Mouse (Mus musculus): ENCODE data around the gene Ripor1.

Ripor1 gene

DNA sequence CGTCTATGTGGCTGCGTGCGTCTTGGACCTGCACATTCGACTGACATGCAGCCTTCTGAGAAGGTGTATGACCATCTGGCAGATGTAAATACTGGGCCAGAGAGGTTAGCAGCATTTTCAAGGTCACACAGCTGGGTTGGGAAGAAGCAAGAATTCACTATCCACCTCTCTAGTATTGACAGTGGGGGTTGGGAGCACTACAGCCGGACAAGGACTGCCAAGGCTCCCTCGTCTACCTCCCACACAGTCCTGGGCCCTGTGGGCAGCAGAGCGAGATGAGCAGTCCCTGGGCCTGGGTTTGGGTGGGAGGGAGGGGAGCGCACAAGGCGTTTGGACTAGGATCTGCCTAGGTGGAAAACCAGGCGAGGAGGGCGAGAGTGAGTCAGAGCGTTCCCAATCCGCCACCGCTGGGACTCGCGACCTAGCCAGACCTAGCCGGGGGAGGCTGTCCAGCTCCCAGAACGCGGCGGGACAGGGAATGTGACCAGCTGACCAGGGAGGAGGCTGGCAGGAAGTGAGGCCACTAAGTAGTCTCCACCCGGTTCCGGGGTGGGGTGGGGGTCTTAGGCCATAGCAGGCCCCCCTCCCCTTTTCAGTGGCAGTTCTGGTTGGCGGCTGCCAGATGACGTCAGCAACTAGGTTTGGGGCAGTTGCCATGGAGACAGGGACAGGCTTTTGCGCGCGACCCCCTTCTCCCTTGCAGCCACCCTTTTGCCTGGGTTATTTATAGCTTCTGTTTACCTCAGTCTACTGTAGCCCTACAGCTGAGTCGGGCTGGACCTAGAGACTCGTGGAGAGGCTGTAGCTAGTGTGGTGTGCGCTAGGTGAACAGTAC is 1.4 kb downstream of the Ripor1 start:
- DNase-seq (ENCODE audit: low spot score) = peak; percentile 46

DNA sequence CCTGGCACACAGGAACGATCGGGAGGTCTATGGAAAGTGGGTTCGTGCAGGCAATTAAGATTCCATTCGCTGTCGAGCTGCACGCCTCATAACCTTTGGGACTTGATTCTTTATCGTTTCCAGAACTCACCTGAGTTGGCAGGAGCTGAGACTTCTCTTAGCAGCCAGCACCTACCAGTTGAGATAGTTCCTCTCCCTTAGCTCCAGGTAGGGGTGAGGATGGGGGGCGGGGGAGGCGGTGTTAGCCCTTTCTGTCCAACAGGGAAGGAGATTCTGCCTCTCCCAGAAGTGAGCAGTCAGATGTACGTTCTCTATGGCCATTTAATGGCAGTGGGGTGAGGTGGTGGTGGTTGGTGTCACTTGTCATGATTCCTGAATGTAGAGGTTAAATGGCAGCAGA is 2.0 kb downstream of the Ripor1 start:
- no peak for DNase-seq (ENCODE audit: low spot score)

DNA sequence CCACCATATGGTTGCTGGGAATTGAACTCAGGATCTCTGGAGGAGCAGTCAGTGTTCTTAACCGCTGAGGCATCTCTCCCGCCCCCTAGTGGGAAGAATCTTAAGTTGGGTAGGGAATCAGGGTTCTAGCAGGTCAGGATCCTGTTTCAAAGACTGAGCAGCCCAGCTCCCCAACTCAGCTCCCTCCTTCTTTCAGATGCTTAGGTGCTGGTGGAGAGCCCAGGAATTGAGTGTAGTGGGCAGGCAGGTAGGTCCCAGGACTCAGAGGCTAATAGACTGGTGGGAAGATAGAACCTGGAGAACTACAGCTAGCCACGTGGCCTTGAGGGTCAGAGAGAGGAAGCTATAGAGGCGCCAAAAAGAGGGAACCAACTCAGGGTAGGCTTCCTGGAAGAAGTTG is 2.6 kb downstream of the Ripor1 start:
- no peak for DNase-seq (ENCODE audit: low spot score)

DNA sequence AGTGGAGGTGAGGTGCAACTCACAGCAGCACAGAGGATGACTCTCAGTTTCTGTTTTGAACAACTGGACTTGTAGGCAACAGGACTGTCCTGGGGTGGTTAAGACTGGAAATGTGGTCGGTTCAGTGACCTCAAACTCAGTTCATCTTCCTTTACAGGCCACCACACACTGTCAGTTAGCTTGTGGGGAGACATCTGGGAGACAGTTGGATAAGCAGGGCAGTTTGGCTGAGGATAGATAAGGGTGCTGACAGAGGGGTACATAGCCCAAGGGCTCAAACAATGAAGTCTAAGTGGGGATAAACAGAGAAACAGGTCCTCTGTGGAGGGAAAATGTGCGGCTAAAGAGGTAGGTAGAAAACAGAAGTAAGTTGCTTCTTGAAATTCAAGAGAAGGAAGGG is 4.3 kb downstream of the Ripor1 start:
- DNase-seq (ENCODE audit: low spot score) = no peak

DNA sequence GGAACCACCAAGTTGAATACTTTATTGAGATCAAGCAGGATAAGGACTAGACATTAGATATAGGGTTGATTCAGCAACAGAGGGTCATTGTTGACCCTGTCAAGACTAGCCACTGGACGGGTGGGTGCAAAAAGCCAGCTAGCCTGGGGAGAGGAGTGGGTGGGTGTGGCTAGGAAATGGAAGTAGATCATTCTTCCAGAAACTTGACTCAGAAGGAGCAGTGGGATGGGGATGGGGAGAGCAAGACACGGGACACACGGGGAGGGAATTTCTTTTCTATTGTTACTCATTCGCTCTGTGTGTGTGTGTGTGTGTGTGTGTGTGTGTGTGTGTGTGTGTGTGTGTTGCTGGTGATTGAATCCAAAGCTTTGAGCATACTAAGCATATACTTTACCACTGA is 4.7 kb downstream of the Ripor1 start:
- no peak for DNase-seq (ENCODE audit: low spot score)

DNA sequence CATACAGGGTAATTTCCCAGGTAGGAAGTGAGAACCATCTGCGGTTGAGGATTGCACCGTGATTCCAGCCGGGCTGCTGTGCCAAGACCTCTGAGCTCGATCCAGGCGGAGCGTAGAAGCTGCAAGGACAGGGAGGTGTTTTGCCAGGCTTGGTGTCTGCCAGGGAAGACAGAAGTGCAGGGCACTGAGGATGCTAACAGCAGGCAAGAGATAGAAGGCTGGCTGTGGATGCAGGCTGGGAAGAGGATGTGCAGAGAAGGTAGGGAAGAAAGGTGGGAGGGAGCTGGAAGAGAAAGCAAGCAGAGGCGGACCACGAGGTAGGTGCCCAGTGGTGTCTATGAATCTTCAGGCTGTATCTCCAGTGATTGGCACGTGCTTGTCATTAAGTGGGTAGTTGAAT is 6.8 kb downstream of the Ripor1 start:
- no peak for DNase-seq (ENCODE audit: low spot score)

DNA sequence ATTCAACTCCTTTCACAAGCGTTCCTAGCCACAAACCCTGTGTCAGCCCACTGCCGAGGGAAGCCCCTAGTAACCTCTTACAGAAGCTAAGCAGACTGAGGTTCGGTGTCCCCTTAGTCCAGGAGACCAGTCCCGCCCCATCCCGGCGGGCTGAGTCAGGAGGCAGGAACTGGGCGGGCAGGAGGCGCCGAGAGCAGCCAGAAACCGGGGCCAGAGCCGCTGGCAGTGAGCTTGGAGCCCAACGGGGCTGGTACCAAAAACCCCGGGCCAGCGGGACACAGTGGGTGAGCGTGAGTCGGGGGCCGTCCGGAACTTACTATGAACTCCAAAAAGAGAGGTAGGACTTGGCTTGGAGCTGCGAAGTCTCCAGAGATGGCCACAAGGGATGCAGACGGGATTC is 8.0 kb downstream of the Ripor1 start:
- DNase-seq (ENCODE audit: low spot score) = no peak

DNA sequence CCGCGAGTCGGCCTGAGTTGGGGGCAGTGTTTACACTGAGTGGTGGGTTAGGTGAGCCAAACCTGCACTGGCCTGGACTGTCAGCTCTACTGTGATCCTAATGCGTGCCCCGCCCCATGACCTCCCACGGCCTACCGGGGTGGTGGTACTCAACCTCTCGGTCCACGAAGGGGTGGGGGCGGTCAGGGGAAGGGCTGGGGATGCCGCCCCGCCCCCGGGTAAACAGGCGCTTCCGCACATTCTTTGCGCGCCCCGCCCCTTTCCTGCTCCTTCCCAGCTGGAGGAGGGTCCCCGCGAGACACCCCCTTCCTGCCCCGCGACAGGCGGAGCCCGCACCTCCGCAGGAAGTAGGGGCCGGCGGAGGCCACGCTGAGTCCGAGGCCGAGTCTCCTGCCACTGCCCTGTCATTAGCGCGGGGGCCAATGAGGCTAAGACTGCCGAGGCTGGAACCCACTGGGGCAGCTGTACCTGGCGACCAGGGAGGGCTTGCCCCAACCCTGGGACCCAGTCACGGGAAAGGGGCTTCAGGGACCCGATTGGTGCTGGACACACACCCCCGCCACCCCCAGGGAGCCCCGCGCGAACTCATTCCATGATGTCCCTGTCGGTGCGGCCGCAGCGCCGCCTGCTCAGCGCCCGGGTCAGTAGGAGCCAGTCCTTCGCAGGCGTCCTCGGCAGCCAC is 8.9 kb downstream of the Ripor1 start:
- no peak for DNase-seq (ENCODE audit: low spot score)

DNA sequence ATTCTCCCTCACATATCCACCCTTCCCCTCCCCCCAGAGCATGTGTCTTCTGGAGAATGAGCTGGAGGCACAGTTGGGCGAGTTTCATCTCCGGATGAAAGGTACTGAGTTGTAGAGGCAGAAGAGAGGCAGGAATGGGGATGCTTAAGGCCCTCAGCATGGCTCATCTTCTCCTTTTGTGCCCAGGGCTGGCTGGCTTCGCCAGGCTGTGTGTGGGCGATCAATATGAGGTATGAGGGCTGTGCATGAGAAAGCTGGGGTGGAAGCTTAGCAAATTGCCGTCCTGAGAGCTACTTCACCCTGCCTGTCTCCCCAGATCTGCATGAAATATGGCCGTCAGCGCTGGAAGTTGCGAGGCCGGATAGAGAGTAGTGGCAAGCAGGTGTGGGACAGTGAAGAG is 10.9 kb downstream of the Ripor1 start:
- no peak for DNase-seq (ENCODE audit: low spot score)

DNA sequence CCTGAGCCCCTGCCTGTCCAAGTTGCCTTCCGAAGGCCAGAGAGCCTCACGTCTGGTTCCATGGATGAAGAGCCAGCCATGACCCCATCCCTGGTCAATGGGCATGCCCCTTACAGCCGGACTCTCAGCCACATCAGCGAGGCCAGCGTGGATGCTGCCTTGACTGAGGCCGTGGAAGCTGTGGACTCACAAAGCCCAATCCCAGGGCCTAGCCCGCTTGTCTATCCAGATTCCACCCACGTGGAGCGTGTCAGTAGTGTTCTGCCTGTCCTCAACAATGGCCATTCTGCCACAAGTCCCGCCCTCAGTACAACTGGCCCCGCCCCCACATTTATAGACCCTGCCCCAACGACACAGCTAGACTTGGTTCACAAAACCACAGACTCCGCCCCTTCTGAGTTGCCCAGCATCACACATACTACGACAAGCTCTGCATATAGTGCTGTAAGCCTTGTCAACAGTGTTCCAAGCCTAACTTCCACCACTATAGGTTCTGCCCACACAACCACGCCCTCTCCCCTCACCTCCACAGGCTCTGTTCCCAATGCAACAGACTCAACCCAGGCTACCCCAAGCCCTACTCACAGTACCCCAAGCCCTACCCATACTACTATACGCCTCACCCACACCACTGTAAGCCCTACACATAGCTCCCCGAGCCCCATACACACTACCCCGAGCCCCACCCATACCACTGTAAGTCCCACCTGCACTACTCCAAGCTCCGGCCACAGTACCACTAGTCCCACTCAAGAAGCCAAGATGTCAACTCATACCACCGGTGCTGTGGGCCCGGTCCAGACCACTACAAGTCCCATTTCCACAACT is 12.6 kb downstream of the Ripor1 start:
- no peak for DNase-seq (ENCODE audit: low spot score)

DNA sequence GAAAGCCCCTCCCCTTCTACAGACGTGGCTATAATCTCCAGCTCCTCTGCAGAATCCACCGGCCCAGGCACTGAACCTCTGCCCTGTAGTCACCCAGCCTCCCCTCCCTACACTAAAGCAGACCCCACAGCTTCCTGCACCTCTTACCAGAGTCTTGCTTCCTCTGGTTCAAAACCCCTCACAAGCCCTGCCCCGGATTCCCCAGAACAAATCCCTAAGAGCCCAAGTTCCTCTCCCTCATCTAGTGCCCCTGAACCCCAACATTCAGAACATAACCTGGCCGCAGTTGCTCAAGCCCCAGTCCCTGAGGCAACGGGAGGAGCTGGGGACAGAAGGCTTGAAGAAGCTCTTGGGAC is 13.2 kb downstream of the Ripor1 start:
- no peak for DNase-seq (ENCODE audit: low spot score)

DNA sequence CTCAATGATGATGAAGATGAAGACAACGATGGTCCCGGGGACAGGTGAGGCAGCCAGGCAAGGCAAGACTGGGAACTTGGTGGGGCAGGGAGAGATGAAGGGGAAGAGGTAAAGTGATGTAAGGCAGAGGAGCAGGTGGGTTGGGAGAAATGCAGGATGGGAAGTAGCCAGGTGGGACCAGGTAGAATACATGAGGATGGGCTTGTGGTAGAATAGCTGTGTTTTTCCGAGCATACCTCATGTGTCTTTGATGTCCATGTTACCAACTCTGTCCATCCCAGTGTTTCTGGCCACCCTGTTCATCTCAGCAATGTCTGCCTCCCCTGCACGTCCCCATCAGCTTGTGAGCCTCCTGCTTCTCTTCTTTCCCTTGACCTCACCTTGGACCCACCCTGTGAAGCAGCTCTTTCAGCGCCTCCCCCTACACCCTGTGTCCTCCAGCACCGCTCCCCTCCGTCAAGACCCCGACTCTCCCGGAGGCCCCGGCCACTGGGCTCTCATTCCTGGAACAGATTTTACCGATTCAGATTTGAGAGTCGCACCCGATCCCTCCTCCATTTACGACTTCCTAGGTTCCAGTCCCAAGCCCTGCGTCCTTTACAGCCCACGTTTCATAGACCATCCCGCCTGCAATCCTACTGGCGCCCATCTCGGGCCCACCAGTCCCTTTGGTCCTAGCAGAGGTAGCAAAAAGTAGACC is 14.0 kb downstream of the Ripor1 start:
- no peak for DNase-seq (ENCODE audit: low spot score)

DNA sequence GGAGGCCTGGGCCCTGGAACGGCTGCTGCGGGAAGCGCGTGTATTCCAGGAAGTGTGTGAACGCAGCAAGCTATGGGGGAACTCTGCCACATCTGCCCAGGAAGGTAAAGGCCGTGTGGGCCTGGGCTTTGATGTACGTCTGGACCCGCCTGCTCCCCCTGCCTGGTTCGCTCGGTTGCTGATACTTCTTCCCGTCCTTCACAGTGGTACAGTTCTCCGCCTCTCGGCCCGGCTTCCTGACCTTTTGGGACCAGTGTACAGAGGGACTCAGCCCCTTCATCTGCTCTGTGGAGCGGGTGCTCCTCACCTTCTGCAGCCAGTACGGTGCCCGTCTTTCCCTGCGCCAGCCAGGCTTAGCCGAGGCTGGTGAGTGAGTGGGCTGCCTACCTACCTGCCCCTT is 15.2 kb downstream of the Ripor1 start:
- no peak for DNase-seq (ENCODE audit: low spot score)

DNA sequence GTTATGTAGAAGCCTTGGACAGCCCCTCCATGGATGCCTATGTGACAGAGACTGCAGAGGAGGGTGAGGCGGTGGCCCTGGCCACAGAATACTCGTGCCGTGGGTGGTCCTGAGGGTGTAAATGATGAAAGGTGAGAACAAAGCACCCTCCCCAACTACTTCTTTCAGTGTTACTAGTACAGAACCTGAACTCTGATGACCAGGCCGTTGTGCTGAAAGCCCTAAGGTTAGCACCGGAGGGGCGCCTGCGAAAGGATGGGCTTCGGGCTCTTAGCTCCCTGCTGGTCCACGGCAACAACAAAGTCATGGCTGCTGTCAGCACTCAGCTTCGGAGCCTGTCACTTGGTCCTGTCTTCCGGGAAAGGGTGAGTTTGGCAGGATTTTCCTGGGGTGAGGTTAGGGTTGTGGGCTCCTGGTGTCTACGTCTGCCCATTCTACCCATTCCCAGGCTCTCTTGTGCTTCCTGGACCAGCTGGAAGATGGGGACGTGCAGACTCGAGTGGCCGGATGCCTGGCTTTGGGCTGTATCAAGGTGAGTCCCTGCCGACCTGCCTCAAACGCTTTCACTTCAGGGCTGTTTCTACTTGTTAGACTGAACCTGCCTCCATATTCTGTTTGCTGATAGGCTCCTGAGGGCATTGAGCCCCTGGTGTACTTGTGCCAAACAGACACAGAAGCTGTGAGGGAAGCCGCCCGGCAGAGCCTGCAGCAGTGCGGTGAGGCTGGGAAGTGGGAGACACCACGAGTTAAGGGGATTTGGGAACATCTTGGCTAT is 16.1 kb downstream of the Ripor1 start:
- DNase-seq (ENCODE audit: low spot score) = no peak

DNA sequence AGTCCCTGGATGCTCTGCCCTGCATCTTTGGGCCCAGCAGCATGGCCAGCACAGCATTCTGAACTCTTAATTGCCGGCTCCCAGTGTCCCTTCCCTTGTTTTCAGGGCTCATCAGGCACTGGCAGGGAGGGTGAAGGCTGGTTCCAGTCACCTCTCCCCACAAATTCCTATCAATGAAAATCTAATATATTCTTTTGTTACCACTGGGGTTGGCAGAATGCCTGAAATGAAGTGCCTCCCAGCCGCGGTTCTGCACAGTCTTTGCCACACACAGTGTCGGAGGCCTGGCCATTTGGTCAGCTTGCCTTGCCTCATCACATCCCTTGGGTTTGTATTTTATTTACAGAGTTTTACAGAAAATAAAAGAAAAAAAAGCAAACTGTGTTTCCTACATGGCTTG is 16.8 kb downstream of the Ripor1 start:
- DNase-seq (ENCODE audit: low spot score) = no peak

DNA sequence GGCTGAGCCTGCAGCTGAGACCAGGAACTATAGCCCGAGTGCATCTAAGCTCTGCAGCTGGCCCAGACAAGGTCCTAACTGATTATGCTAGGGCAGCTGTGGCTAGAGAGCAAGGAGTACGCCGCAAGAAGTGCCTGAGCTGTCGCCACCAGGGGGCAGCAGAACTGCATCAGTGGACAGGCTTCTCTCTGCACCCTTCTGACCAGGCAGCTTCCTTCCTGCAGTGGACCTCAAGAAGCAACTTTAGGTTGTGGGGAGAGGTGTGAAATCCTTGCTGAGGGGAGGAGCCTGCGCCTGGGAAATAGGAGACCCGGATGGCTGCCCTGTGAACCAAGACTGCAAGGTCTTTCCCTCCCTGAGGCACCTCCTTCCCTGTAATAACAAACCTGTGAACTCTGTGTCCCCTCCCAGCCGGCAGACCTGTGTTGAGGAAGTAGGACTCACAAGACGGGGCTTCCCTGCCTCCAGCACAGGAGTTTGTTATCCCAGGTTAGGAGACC is 17.4 kb downstream of the Ripor1 start:
- peak; percentile 88 for DNase-seq (ENCODE audit: low spot score)

DNA sequence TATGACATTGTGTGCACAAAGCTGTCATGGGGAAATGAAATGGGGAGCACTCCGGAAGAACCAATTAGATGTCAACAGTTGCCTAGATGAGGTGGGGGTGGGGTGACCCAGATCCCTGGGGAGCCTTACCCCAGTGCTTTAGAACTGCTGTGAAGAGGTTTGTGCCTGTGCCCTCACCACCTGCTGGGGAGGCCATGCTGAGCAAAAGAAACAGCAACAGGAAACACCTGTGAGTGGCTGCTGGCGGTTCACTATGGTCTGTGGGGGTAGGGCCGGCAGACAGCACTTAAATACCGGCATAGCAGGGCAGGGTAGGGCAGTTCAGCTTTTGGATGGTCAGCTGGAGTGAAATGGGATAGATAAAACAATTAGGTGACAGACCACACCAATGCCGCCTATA is 18.1 kb downstream of the Ripor1 start:
- DNase-seq (ENCODE audit: low spot score) = peak; percentile 61

DNA sequence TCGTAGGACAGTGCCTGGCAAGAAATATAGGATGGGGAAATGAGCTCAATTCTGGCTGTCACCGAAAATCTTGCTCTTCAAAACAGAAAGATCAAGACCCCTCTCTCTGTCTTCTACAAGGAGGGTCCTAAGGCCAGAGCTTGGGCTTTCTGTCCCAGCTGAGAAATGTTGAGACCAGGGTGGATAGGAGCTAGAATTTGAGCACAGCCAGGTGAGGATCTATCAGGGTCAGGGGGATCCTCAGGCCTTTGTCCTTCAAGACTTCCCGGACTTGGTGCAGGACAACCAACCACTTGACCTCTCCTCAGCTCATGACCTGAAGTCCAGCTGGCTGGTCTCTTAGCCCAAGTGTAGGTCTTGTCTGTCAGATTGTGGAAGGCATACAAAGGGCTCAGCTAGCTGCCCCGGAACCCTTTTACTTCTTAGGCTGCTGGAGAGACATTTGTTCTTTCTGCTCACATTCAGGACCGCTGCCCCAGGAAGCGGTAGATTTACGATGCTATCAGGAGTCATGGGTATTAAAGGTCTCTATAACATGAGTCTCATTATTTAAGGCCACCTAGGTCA is 18.7 kb downstream of the Ripor1 start:
- no peak for DNase-seq (ENCODE audit: low spot score)

DNA sequence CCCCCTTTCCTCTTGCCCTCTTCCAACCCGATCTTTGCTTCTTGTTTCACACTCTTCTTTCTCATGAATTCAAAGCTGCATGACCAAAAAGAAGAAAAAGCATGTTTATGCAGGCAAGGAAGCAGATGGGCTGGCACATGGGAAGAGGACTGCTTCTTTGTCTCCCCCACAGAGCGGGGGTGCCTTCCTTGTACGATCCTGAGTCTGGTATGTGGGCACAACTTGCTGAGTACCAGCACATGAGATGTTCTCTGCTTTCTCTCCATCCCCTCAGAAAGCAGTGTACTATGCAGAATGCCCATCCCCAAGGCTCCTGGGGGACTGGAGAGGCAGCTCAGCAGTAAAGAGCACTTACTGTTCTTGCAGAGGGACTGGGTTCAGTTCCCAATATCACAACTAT is 19.3 kb downstream of the Ripor1 start:
- DNase-seq (ENCODE audit: low spot score) = no peak

DNA sequence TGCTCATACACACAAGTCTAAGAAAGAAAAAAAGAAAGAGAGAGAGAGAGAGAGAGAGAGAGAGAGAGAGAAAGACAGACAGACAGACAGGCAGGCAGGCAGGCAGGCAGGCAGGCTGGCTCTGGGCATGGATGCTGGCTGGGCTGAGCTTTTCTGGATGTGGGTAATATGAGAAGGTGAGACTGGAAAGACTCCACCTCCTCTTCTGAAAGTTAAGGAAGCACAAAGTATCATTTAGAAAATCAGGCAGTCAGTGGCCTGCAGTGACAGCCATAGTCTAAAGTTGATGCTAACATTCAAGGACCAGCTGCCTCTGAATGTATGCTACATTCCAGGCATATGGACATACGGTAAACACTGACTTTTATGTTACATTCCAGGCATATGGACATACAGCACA is 19.8 kb downstream of the Ripor1 start:
- DNase-seq (ENCODE audit: low spot score) = no peak

DNA sequence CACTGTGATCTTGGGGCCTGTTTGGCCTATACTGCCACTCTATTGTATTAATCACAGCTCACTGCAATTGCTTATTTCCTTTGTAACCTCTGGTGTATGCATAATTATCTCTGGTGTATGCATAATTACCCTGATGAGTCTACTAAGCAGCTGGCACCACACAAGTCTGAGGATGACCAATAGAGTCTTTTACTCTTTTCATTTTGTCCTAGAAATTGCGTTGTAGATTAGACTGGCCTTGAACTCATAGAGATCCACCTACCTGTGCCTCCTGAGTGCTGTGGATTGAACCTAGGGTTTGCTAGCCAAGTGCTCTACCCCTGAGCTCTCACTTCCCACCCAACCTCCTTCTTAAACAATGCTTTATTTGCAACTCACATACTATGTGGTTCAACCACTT is 21.0 kb downstream of the Ripor1 start:
- no peak for DNase-seq (ENCODE audit: low spot score)
